Mouse (Mus musculus) midbrain, embryonic 14.5 days (tissue): ENCODE data around the gene Cd83. TPM values are rescaled to one million over a fixed set of nuclear protein-coding genes. Genes with fewer than 3 reads are reported as not detected.
A peak's percentile ranks its signal among the peaks of the same experiment; 100 is the strongest.

ENCODE experiments used
- ATAC-seq: fragments of 200-750 bp; cut with Nextera tagmentation; 2 replicates; pipeline ENCODE4 v1.8.0; 2017; ENCODE audit warnings: moderate number of reproducible peaks, moderate library complexity; ENCODE audit not compliant: low FRiP score, low TSS enrichment
- DNase-seq: peaks from one replicate; pipeline ENCODE4 v3.0.0-alpha.2; 2015
- H3K27ac ChIP-seq: fragments of 300-500 bp; sonication (generic); replicated peaks from 2 replicates; pipeline ENCODE4 v1.5.1; 2014; ENCODE audit warnings: mild to moderate bottlenecking, low read depth, low read length, moderate library complexity
- H3K27me3 ChIP-seq: fragments of 300-500 bp; sonication (generic); 2 replicates; pipeline ENCODE4 v1.6.1; 2014; ENCODE audit warnings: low read length, control low read depth, mixed read lengths; ENCODE audit not compliant: control insufficient read depth, insufficient read depth
- H3K36me3 ChIP-seq: fragments of 300-500 bp; sonication (generic); 2 replicates; pipeline ENCODE4 v1.6.1; 2014; ENCODE audit warnings: low read length, control low read depth; ENCODE audit not compliant: control insufficient read depth, insufficient read depth
- H3K4me1 ChIP-seq: fragments of 300-500 bp; sonication (generic); 2 replicates; pipeline ENCODE4 v1.6.1; 2014; ENCODE audit warnings: mild to moderate bottlenecking, antibody characterized with exemption, low read length, control low read depth; ENCODE audit not compliant: control insufficient read depth, insufficient read depth
- H3K4me2 ChIP-seq: fragments of 300-500 bp; sonication (generic); 2 replicates; pipeline ENCODE4 v1.6.1; 2014; ENCODE audit warnings: mild to moderate bottlenecking, low read length, moderate library complexity
- H3K4me3 ChIP-seq: fragments of 300-500 bp; sonication (generic); replicated peaks from 2 replicates; pipeline ENCODE4 v1.5.1; 2014; ENCODE audit warnings: low read depth, low read length
- H3K9ac ChIP-seq: fragments of 300-500 bp; sonication (generic); replicated peaks from 2 replicates; pipeline ENCODE4 v1.6.1; 2014; ENCODE audit warnings: mild to moderate bottlenecking, low read length, moderate library complexity
- H3K9me3 ChIP-seq: fragments of 300-500 bp; sonication (generic); 2 replicates; pipeline ENCODE4 v1.6.1; 2016; ENCODE audit warnings: low read length, control low read depth, mixed read lengths; ENCODE audit not compliant: control insufficient read depth
- WGBS: fragments of 180-500 bp; shearing (Covaris S2); extraction: QIAGEN DNeasy Blood & Tissue Kit; methylation state at CpG from one replicate; pipeline ENCODE4 v1.1.7; 2014; 5-methylcytosine and 5-hydroxymethylcytosine counted together
- polyA plus RNA-seq: library from polyadenylated mRNA; unstranded; fragments of >200 nt; fragmentation: Nextera tagmentation; extraction: Ambion mirVana; gene quantifications from 2 replicates; pipeline ENCODE4 v1.2.1, GENCODE M21; 2014

Gene Cd83
- polyA plus RNA-seq, 1 experiment from 2014 or later = 17.4 TPM

DNA sequence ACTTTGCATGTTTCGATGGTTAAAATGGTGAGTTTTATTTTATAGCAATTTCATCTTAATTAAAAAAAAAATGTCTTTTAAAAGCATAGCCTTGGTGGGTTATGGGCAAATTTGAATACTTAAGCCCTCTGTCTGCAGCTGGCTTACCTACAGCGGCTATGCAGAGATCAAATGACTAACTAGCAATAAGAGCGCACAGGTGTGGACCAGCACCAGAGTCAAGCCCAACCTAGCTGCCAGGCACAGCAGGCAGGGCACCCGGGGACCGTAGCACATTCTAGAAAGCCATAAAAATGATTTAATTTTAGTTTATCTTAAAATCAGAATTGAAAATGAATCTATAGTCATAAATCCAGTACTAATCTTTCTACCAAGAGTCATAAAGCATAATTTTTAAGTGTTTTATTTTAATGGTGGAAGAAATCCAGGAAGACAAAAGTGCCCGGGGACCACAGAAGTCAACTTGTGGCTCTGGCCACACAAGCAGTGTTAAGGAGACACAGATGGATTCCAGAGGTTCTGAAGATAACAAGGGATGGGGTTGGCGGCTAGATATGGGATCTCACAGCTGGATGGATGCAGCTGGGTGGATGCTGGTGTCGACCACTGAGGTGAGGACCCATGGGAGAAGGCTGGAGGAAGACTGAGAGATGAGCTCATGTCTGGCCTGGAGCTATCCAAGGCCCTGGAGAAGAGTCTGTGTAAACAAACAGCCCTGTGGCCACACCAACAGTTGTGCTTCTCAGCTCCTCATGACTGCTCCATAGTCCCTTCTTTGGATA, 46.5 kb downstream of the Cd83 start:
- Histone ChIP-seq H3K4me3 (no peak overlapping the region), H3K9ac (no peak overlapping the region), H3K27me3 (no peaks in the 10 kb centered on the region), H3K27ac (no peak overlapping the region), H3K9me3 (no peaks in the 10 kb centered on the region), H3K36me3 (no peaks in the 10 kb centered on the region), H3K4me2 (no peak overlapping the region), H3K4me1 (no peaks in the 10 kb centered on the region)
- 89% methylated on average over 8 of the region's 8 CpGs for WGBS
- DNase-seq (no peak), ATAC-seq (no peak)

DNA sequence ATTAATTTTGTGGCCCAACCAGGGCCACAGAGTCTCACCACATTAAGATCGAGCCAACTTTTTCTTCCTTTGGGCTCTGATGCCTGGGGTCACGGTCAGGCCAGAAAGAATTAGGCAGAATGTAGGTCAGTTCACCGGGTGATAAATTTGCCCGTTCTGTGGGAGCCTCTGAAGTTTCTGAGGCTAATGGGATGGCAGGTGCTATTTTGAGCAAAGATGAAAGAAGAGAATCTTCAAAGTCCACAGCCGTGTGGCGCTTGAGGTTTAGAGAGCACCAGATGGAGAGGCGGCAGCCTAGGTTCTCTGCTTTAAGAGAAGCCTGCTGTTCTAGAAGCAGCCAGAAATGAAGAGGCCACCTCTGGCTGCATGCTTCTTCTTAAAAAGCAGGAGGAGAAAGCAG, 48.2 kb downstream of the Cd83 start:
- no peaks in the 10 kb centered on the region for H3K4me1 ChIP-seq
- H3K4me3 ChIP-seq = no peak overlapping the region
- no peak overlapping the region for H3K27ac ChIP-seq
- no peak for ATAC-seq
- H3K27me3 ChIP-seq = no peaks in the 10 kb centered on the region
- H3K4me2 ChIP-seq = no peak overlapping the region
- 77% methylated on average over 7 of the region's 7 CpGs for WGBS
- no peaks in the 10 kb centered on the region for H3K36me3 ChIP-seq
- no peak for DNase-seq
- no peak overlapping the region for H3K9ac ChIP-seq
- no peaks in the 10 kb centered on the region for H3K9me3 ChIP-seq

DNA sequence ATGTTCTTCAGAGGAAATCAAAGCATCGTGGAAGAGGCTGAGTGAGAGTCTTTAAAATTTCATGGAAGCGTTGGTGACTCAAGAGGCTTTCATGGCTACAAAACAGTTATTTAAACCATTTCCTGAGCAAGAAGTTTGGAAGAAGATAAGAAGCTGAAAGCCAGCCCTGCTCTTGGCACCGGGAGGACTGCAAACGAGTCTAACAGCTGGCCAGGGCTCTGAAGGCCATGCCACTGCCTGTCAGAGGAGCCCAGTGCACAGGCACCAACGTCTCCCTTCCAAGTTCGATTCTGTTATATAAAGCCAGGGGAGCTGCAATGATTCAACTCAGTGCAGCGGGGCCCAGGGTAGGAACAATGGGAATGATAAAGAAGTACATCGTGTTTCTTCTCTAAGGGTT, 51.8 kb downstream of the Cd83 start:
- no peak overlapping the region for H3K4me2 ChIP-seq
- 0 out of 2 replicates have a peak, but pooled peaks cover 3% of the 10 kb centered on the region for H3K4me1 ChIP-seq
- no peak overlapping the region for H3K27ac ChIP-seq
- H3K27me3 ChIP-seq = no peaks in the 10 kb centered on the region
- WGBS = 77% methylated on average over 8 of the region's 8 CpGs
- H3K36me3 ChIP-seq = no peaks in the 10 kb centered on the region
- no peak overlapping the region for H3K9ac ChIP-seq
- H3K9me3 ChIP-seq = no peaks in the 10 kb centered on the region
- no peak for ATAC-seq
- H3K4me3 ChIP-seq = no peak overlapping the region
- DNase-seq = no peak

DNA sequence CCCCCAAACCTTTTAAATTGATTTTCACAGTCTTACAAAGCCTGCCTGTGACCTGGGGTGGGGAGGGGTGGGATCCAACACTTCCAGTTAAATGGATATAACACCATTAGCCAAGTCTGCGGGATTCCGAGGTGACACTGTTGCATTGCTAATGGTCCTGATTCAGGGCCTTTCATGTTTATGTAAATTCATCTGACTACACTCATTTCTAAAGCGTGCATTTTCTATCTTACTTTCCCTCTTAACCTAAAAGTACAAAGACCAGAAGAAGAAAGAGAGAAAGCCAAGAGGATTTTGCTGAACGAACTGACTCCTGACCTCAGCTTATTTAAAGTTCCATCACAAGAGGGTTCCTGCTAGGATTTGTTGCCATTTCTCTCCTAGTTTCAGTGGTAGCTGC, 53.2 kb downstream of the Cd83 start:
- Histone ChIP-seq H3K9ac (no peak overlapping the region), H3K27me3 (no peaks in the 10 kb centered on the region), H3K9me3 (no peaks in the 10 kb centered on the region), H3K36me3 (no peaks in the 10 kb centered on the region), H3K27ac (no peak overlapping the region), H3K4me3 (no peak overlapping the region), H3K4me2 (no peak overlapping the region), H3K4me1 (0 out of 2 replicates have a peak, but pooled peaks cover 3% of the 10 kb centered on the region)
- ATAC-seq (no peak), DNase-seq (peak; percentile 14)
- WGBS = 27% methylated on average over 4 of the region's 4 CpGs

DNA sequence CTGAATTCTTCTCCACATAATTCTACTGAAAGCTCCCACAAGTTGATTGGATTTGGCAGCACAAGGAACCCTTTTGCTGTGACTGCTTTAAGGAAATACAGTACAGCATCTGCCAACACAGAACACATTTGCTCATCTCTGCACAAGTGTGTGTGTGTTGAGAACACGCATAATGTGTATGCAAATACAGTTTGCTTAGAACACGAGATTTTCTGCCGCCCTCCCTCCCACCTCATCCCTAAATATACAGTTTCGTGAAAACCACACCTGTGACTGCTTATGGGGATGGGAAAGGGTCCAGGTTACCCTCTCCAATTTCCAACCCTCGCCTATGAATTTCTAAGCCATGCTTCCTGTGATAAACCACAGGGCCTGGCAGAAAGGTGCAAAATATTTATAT, 60.6 kb downstream of the Cd83 start:
- H3K36me3 ChIP-seq = no peaks in the 10 kb centered on the region
- no peaks in the 10 kb centered on the region for H3K27me3 ChIP-seq
- H3K4me1 ChIP-seq = no peaks in the 10 kb centered on the region
- H3K4me3 ChIP-seq = no peak overlapping the region
- no peak overlapping the region for H3K9ac ChIP-seq
- WGBS = 89% methylated on average over 5 of the region's 5 CpGs
- H3K4me2 ChIP-seq = no peak overlapping the region
- DNase-seq = no peak
- no peak overlapping the region for H3K27ac ChIP-seq
- H3K9me3 ChIP-seq = no peaks in the 10 kb centered on the region
- no peak for ATAC-seq

DNA sequence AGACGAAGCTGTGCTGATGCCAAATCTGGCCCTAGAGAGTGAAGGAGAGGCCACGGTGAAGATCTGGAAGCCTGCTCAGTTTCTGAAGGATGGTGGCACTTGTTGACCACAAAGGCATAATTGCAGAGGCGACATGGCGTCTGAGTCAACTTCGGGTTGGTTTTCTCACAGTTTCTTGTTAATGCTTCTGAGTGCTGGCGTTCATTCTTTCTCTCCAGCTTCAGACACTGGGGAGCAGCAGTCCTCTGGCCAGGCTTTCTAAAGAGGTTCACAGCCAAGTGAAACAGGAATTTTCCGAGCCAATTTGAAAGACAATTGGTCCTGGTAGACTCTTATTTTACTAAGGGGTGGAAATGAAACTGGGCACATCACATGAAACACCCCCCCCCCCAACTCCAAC, 62.6 kb downstream of the Cd83 start:
- DNase-seq (no peak), ATAC-seq (no peak)
- WGBS = 87% methylated on average over 7 of the region's 7 CpGs
- H3K9ac ChIP-seq = no peak overlapping the region
- no peak overlapping the region for H3K4me2 ChIP-seq
- peaks cover 11% of the 10 kb centered on the region; the same call in 1 of the 2 replicates for H3K4me1 ChIP-seq
- H3K9me3 ChIP-seq = no peaks in the 10 kb centered on the region
- no peaks in the 10 kb centered on the region for H3K27me3 ChIP-seq
- H3K4me3 ChIP-seq = no peak overlapping the region
- H3K27ac ChIP-seq = no peak overlapping the region
- H3K36me3 ChIP-seq = no peaks in the 10 kb centered on the region

DNA sequence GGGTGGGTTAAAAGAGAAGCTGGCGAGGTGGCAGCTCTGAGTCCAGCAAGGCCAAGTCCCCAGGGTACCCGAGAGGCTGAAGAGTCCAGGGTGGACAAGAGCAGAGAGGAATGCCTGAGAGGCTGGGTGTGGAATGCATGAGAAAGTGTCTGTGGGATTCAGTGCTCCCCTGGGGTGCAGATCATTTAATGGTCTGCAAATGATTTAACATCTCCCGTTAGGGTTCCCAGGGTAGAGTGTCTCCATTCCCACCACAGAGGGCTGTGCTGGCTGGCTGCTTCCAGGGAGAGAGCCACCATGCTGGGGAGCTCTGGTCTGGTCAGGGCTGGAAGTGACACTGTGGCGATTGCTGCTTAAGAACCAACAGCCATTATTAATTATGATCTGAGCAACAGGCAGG, 65.2 kb downstream of the Cd83 start:
- Histone ChIP-seq H3K9ac (no peak overlapping the region), H3K27ac (no peak overlapping the region), H3K27me3 (no peaks in the 10 kb centered on the region), H3K4me3 (no peak overlapping the region), H3K4me1 (peaks cover 11% of the 10 kb centered on the region; the same call in 1 of the 2 replicates), H3K4me2 (no peak overlapping the region), H3K9me3 (no peaks in the 10 kb centered on the region), H3K36me3 (no peaks in the 10 kb centered on the region)
- ATAC-seq (no peak), DNase-seq (no peak)
- WGBS = 44% methylated on average over 4 of the region's 4 CpGs

DNA sequence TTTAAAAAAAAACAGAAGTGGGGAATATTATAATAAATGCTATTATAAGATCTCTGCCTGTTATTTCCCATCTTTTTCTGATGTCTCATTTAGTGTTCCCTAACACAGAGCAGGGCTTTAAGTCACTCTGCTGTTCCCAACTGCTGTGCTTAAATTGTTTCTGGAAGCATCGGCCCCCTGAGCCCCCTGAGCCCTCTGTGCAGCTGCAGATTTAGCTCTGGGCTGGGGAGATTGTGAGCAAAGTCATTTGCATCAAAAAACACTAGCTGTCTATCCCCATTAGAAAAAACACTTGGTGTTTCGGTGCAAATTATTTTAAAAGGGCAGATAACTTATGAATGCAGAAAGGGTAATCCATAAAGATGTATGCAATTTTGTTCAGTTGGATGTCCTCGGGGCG, 66.5 kb downstream of the Cd83 start:
- no peak overlapping the region for H3K4me3 ChIP-seq
- H3K4me2 ChIP-seq = no peak overlapping the region
- no peak overlapping the region; the same call in 1 of the 2 replicates for H3K27ac ChIP-seq
- no peaks in the 10 kb centered on the region for H3K9me3 ChIP-seq
- H3K36me3 ChIP-seq = no peaks in the 10 kb centered on the region
- peak; percentile 34; the same call in 1 of the 2 replicates for ATAC-seq
- peaks cover 11% of the 10 kb centered on the region; the same call in 1 of the 2 replicates for H3K4me1 ChIP-seq
- 5% methylated on average over 4 of the region's 4 CpGs for WGBS
- no peaks in the 10 kb centered on the region for H3K27me3 ChIP-seq
- DNase-seq = peak; percentile 75
- H3K9ac ChIP-seq = no peak overlapping the region
